Mouse (Mus musculus) MEL (cell line): ENCODE measurements around the gene Tbc1d2b.

ENCODE experiments used
- CTCF ChIP-seq, 3 experiments: IDR thresholded peaks in 2 of 3; conservative IDR thresholded peaks in 1 of 3; 2 replicates each; pipeline ENCODE4 v1.5.1; 2011 to 2012; ENCODE audit warnings: low read length in 3 of 3, low read depth in 2 of 3, mild to moderate bottlenecking in 2 of 3, improper control_type of control experiment in 1 of 3, inconsistent platforms in 1 of 3, mixed read lengths in 1 of 3, moderate library complexity in 1 of 3; ENCODE audit not compliant: control insufficient read depth in 1 of 3, insufficient read depth in 1 of 3, poor library complexity in 1 of 3, severe bottlenecking in 1 of 3
- EP300 ChIP-seq, 2 experiments: IDR thresholded peaks; 2 replicates each; pipeline ENCODE4 v1.6.1; 2011; ENCODE audit warnings: improper control_type of control experiment in 2 of 2, low read length in 2 of 2, low read depth in 1 of 2, mild to moderate bottlenecking in 1 of 2
- MAFK ChIP-seq: IDR thresholded peaks from 2 replicates; pipeline ENCODE4 v1.6.1; 2011; ENCODE audit warnings: low read depth, mild to moderate bottlenecking, low read length, improper control_type of control experiment, borderline replicate concordance
- MAX ChIP-seq: IDR thresholded peaks from 2 replicates; pipeline ENCODE4 v1.6.1; 2011; ENCODE audit warnings: low read length, improper control_type of control experiment
- NELFE ChIP-seq: IDR thresholded peaks from 2 replicates; pipeline ENCODE4 v1.6.1; 2011; ENCODE audit warnings: low read depth, low read length, improper control_type of control experiment
- POLR2A ChIP-seq, 2 experiments: IDR thresholded peaks; 2 replicates each; pipeline ENCODE4 v1.6.1; 2011 to 2012; ENCODE audit warnings: low read length in 2 of 2, mild to moderate bottlenecking in 2 of 2, control low read depth in 1 of 2, improper control_type of control experiment in 1 of 2, low read depth in 1 of 2, moderate library complexity in 1 of 2; ENCODE audit not compliant: control insufficient read depth in 1 of 2, insufficient read depth in 1 of 2, poor library complexity in 1 of 2
- POLR2AphosphoS2 ChIP-seq: IDR thresholded peaks from 2 replicates; pipeline ENCODE4 v1.6.1; 2011; ENCODE audit warnings: low read length, improper control_type of control experiment
- POLR2AphosphoS5 ChIP-seq: IDR thresholded peaks from 2 replicates; pipeline ENCODE4 v1.6.1; 2012; ENCODE audit warnings: low read depth, borderline replicate concordance, mild to moderate bottlenecking, inconsistent platforms, low read length, moderate library complexity, mixed read lengths
- RCOR1 ChIP-seq: IDR thresholded peaks from 2 replicates; pipeline ENCODE4 v1.6.1; 2012; ENCODE audit warnings: low read depth, mild to moderate bottlenecking, inconsistent platforms, low read length, improper control_type of control experiment
- TAL1 ChIP-seq: IDR thresholded peaks from 2 replicates; pipeline ENCODE4 v1.6.1; 2012; ENCODE audit warnings: mild to moderate bottlenecking, inconsistent platforms, low read length, moderate library complexity, mixed read lengths
- ZKSCAN1 ChIP-seq: IDR thresholded peaks from 2 replicates; pipeline ENCODE4 v1.6.1; 2012; ENCODE audit warnings: low read depth, mild to moderate bottlenecking, inconsistent platforms, low read length, improper control_type of control experiment, moderate library complexity

DNA sequence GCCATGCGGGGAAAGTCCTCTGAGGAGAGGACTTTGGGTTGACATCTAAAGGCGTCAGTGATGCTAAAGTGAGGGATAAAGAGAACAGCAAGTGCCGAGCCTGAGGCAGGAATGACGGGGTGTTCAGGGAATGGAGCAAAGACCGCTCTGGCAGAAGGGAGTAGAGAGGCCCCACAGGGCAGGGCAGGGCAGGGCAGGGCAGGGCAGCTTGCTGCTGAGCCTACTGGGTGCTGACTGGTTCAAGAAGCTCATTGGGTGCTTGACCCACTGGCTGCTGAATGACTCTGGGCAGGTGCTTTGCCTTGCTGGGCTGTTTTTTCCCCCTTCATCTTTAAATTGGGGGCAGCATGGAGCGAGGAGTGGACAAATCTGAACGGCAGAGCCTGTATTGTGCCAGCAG lies 74.3 kb downstream of the Tbc1d2b start:
- TF ChIP-seq ZKSCAN1 = no peak
- no peak for TF ChIP-seq CTCF (IDR thresholded peaks at IDR 0.05 in 2 of 3, conservative IDR thresholded peaks at IDR 0.05 in 1 of 3; ENCODE audit: control insufficient read depth in 1 of 3, insufficient read depth in 1 of 3, low read depth in 2 of 3, low read length in 3 of 3, poor library complexity in 1 of 3, severe bottlenecking in 1 of 3)
- no peak for TF ChIP-seq RCOR1
- TF ChIP-seq MAX = no peak
- TF ChIP-seq POLR2A (IDR thresholded peaks at IDR 0.05; ENCODE audit: control insufficient read depth in 1 of 2, insufficient read depth in 1 of 2, low read depth in 1 of 2, low read length in 2 of 2, poor library complexity in 1 of 2) = no peak
- no peak for TF ChIP-seq EP300 (IDR thresholded peaks at IDR 0.05; ENCODE audit: low read depth in 1 of 2, low read length in 2 of 2)
- no peak for TF ChIP-seq POLR2AphosphoS5
- no peak for TF ChIP-seq TAL1
- TF ChIP-seq MAFK = no peak
- no peak for TF ChIP-seq POLR2AphosphoS2
- TF ChIP-seq NELFE = no peak
